Mouse (Mus musculus) heart, embryonic 14.5 days (tissue): ENCODE measurements around the gene Pck2. TPM values are rescaled to one million over a fixed set of nuclear protein-coding genes. Genes with fewer than 3 reads are reported as not detected.

Source experiments
- ATAC-seq: fragments of 200-750 bp; cut with Nextera tagmentation; 2 replicates; pipeline ENCODE4 v1.8.0; 2017; ENCODE audit warnings: low read depth, moderate TSS enrichment; ENCODE audit not compliant: insufficient number of reproducible peaks, insufficient read depth, low FRiP score
- H3K27ac ChIP-seq, 2 experiments: fragments of 200-500 bp in 1 of 2; fragments of 300-500 bp in 1 of 2; sonication (generic) in 1 of 2; replicated peaks in 1 of 2; 2 replicates each; pipeline ENCODE4 v1.5.1; 2012 to 2014; ENCODE audit warnings: low read depth in 2 of 2, low read length in 2 of 2, control low read depth in 1 of 2, mild to moderate bottlenecking in 1 of 2, mixed read lengths in 1 of 2; ENCODE audit not compliant: control insufficient read depth in 1 of 2, insufficient read depth in 1 of 2
- H3K27me3 ChIP-seq: fragments of 300-500 bp; sonication (generic); 2 replicates; pipeline ENCODE4 v1.6.1; 2014; ENCODE audit warnings: mild to moderate bottlenecking, low read length, control low read depth; ENCODE audit not compliant: control insufficient read depth, insufficient read depth
- H3K36me3 ChIP-seq: fragments of 300-500 bp; sonication (generic); 2 replicates; pipeline ENCODE4 v1.6.1; 2014; ENCODE audit warnings: mild to moderate bottlenecking, control low read depth, low read length, mixed read lengths; ENCODE audit not compliant: control insufficient read depth, insufficient read depth
- H3K4me1 ChIP-seq, 2 experiments: fragments of 200-500 bp in 1 of 2; fragments of 300-500 bp in 1 of 2; sonication (generic) in 1 of 2; 2 replicates each; pipeline ENCODE4 v1.6.1; 2012 to 2014; ENCODE audit warnings: low read length in 2 of 2, control low read depth in 1 of 2, mixed read lengths in 1 of 2; ENCODE audit not compliant: control insufficient read depth in 2 of 2, insufficient read depth in 2 of 2
- H3K4me2 ChIP-seq: fragments of 300-500 bp; sonication (generic); 2 replicates; pipeline ENCODE4 v1.6.1; 2014; ENCODE audit warnings: mild to moderate bottlenecking, low read length
- H3K4me3 ChIP-seq, 2 experiments: fragments of 200-500 bp in 1 of 2; fragments of 300-500 bp in 1 of 2; sonication (generic) in 1 of 2; 2 replicates each; pipeline ENCODE4 v1.5.1; 2012 to 2014; ENCODE audit warnings: low read length in 2 of 2, mild to moderate bottlenecking in 2 of 2, control low read depth in 1 of 2, low read depth in 1 of 2, moderate library complexity in 1 of 2; ENCODE audit not compliant: control insufficient read depth in 1 of 2, insufficient read depth in 1 of 2
- H3K9ac ChIP-seq: fragments of 300-500 bp; sonication (generic); 2 replicates; pipeline ENCODE4 v1.6.1; 2014; ENCODE audit warnings: mild to moderate bottlenecking, low read length
- H3K9me3 ChIP-seq: fragments of 300-500 bp; sonication (generic); 2 replicates; pipeline ENCODE4 v1.6.1; 2016; ENCODE audit warnings: low read length, control low read depth; ENCODE audit not compliant: control insufficient read depth
- WGBS: fragments of 180-500 bp; shearing (Covaris S2); extraction: QIAGEN DNeasy Blood & Tissue Kit; methylation state at CpG from one replicate; pipeline ENCODE4 v1.1.7; 2014; 5-methylcytosine and 5-hydroxymethylcytosine counted together
- polyA plus RNA-seq: library from polyadenylated mRNA; unstranded; fragments of >200 nt; fragmentation: Nextera tagmentation; extraction: Ambion mirVana; gene quantifications from 2 replicates; pipeline ENCODE4 v1.2.1, GENCODE M21; 2014

Pck2 gene
- 35.1 TPM in 2 replicates for polyA plus RNA-seq

DNA sequence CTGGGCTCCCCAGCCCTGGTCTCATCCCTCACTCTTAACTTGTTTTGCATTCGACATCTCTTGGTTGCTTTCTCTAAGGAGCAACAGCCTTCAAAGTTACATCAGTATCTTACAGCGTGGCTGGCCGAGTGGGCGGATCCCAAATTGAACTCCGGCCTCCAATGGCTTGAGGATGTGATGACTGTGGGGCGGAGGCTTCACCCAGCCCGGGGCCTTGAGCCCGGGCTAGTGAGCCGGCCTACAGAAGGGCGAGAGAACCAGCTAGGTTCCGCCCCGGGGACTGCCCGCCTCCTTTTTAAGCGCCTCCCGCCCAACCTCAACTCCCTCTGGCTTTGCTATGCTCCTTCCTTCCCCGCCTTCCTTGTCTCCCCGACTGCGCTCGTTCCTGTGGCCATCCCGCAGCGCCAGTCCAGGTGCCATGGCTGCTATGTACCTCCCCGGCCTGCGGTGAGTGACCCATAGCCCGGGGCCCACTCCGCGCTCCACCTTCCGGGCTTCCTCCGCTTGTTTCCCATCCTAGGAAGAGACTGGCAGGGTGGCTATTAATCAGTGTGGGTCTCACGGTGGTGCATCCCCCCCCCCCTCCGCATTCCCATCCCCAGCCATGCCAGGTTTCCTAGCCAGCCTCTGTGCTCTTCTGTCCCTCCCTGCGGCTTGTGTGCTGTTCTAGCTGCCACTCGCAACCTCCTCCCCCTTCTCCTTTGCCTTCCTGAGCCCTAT is at the start of gene Pck2:
Pck2 (plus strand) TSS at position 200 of the 720 bp plus-strand sequence.
- Histone ChIP-seq H3K9me3 (no peaks in the 10 kb centered on the region), H3K27ac (peak within 1 kb of the TSS; percentile 76 to 83), H3K36me3 (peaks cover 28% of the 10 kb centered on the region), H3K4me2 (peak within 1 kb of the TSS; percentile 68), H3K27me3 (no peaks in the 10 kb centered on the region), H3K4me3 (peak within 1 kb of the TSS; percentile 52), H3K4me1 (peaks cover 7 to 14% of the 10 kb centered on the region in 2 experiments; a peak in 3 of 4 replicates), H3K9ac (peak within 1 kb of the TSS; percentile 75)
- WGBS = under 1% methylated on average over 30 of the region's 32 CpGs
- ATAC-seq = peak; percentile 86

DNA sequence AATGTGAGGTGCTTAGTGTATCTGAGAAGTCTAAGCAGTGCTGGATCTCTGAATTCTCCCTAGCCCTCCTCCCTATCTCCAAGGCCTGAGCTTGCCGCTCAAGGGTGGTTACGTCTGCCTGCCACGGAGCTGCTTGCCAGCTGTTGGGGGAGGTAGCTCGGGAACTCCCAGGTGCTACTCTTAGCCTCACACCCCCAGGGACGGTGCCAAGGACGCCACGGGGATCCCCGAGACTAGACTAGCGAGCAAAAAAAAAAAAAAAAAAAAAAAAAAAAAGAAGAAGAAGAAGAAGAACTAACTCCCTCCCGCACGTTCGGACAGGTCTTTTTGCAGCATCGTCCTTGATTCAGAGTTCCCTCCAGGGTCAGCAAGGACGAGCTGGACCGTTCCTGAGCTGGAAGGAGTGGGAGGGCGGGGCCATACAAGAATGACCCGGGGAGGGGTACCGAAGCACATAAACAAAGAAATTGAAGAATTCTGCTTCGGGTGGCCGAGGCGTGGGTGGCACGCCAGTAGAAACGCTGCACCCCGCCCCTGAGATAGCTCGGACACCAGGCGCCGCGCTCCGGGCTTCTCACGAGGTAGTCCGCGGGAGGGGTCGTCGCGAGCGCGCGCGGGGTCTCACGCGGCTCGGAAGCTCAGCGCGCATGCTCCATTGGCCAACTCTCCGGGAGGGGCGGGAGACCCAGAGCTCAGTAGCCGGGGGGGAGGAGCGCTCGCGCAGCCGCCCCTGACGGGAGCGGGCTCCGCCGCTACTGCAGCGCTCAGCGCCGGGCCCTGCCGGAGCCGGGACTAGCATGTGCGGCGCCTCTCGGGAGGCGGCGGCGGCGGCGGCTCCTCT is 49.5 kb upstream of the Pck2 start, which contains the start of gene Carmil3:
Carmil3 (plus strand) TSS at position 291 of the 841 bp plus-strand sequence.
- Histone ChIP-seq H3K4me2 (peak within 1 kb of the TSS; percentile 98), H3K27ac (peak within 1 kb of the TSS in 1 of 2 experiments; percentile 11; a peak in 1 of 4 replicates), H3K4me1 (peaks cover 2 to 6% of the 10 kb centered on the region in 2 experiments; a peak in 1 of 4 replicates), H3K27me3 (no peaks in the 10 kb centered on the region), H3K4me3 (peak within 1 kb of the TSS; percentile 67 to 71), H3K9me3 (no peaks in the 10 kb centered on the region), H3K9ac (peak within 1 kb of the TSS; percentile 72), H3K36me3 (peaks cover 21% of the 10 kb centered on the region)
- peak; percentile 73 for ATAC-seq
- under 1% methylated on average over 63 of the region's 68 CpGs for WGBS

- ATAC-seq = peak; percentile 35
- peak overlapping the region; percentile 98 for H3K4me2 ChIP-seq
- H3K9ac ChIP-seq = peak overlapping the region; percentile 72
- WGBS = under 1% methylated on average over 23 of the region's 30 CpGs
- peak overlapping the region; percentile 67 to 71 for H3K4me3 ChIP-seq
- no peaks in the 10 kb centered on the region for H3K9me3 ChIP-seq
- peaks cover 13% of the 10 kb centered on the region for H3K36me3 ChIP-seq
- no peaks in the 10 kb centered on the region for H3K27me3 ChIP-seq
- H3K4me1 ChIP-seq = peaks cover 6 to 13% of the 10 kb centered on the region in 2 experiments
- H3K27ac ChIP-seq = 0 out of 4 replicates have a peak overlapping the region, but pooled peaks of 1 of the 2 experiments have one; percentile 11
Measured at GRCm38 (mm10) chr14:55491291-55491833, 48.7 kb upstream of the Pck2 start.

DNA sequence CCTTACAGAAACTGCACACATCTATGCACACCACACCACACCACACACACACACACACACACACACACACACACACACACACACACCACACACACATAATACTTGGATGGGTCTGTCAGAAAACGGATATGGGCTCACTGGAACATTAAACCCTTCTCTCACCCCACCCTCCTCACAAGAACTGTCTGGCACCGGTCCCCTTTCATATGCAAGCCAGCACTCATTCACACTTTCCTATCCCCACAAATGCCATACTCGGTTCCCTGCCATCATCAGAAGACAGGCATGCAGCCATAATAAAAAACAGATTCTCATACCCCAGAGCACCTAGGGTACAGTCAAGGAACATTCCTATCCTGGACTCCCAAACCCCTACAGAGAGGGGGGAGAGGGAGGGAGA is 48.0 kb upstream of the Pck2 start:
- Histone ChIP-seq H3K27ac (no peak overlapping the region), H3K36me3 (peaks cover 6% of the 10 kb centered on the region), H3K9me3 (no peaks in the 10 kb centered on the region), H3K27me3 (no peaks in the 10 kb centered on the region), H3K9ac (no peak overlapping the region), H3K4me1 (peaks cover 14 to 19% of the 10 kb centered on the region in 2 experiments), H3K4me2 (0 out of 2 replicates have a peak overlapping the region, but pooled peaks have one; percentile 98), H3K4me3 (no peak overlapping the region)
- ATAC-seq = no peak
- 33% methylated on average over 3 of the region's 3 CpGs for WGBS

GRCm38 (mm10) chr14:55495509-55496240 is 44.4 kb upstream of the Pck2 start:
- H3K4me3 ChIP-seq = no peak overlapping the region
- H3K27ac ChIP-seq = peak overlapping the region; percentile 28 to 54; a peak in 2 of 4 replicates
- ATAC-seq = no peak
- no peaks in the 10 kb centered on the region for H3K36me3 ChIP-seq
- H3K9ac ChIP-seq = no peak overlapping the region
- 72% methylated on average over 19 of the region's 20 CpGs for WGBS
- no peaks in the 10 kb centered on the region for H3K9me3 ChIP-seq
- H3K27me3 ChIP-seq = no peaks in the 10 kb centered on the region
- H3K4me1 ChIP-seq = peaks cover 14 to 22% of the 10 kb centered on the region in 2 experiments
- H3K4me2 ChIP-seq = peak overlapping the region; percentile 42

GRCm38 (mm10) chr14:55496761-55497448 is 43.2 kb upstream of the Pck2 start:
- WGBS = 45% methylated on average over 15 of the region's 16 CpGs
- Histone ChIP-seq H3K4me3 (no peak overlapping the region), H3K4me1 (peaks cover 12 to 16% of the 10 kb centered on the region in 2 experiments), H3K4me2 (peak overlapping the region; percentile 42), H3K9ac (no peak overlapping the region), H3K27ac (peak overlapping the region in 1 of 2 experiments; percentile 47; a peak in 1 of 4 replicates), H3K9me3 (no peaks in the 10 kb centered on the region), H3K27me3 (no peaks in the 10 kb centered on the region), H3K36me3 (no peaks in the 10 kb centered on the region)
- ATAC-seq = no peak
